Mouse (Mus musculus) liver, postnatal 0 days (tissue): Measurements from ENCODE around the gene Fgf12.

Experiments
- CTCF ChIP-seq: sonication (generic); IDR thresholded peaks from 2 replicates; pipeline ENCODE4 v1.5.1; 2016; ENCODE audit warnings: antibody characterized with exemption, low read depth
- EP300 ChIP-seq: IDR thresholded peaks from 2 replicates; pipeline ENCODE4 v1.6.1; 2016; ENCODE audit warnings: antibody characterized with exemption, low read depth, mild to moderate bottlenecking

- TF ChIP-seq EP300 (no peak), CTCF (no peak)
These were observed 625.9 kb downstream of the Fgf12 start for GRCm38 (mm10) chr16:28127006-28127405.
